Mouse (Mus musculus) urinary bladder, postnatal 14 days (tissue): ENCODE results near the gene Ccpg1os.

Experiments used
- DNase-seq: peaks from one replicate; pipeline ENCODE4 v3.0.0; 2021; ENCODE audit warnings: low spot score

Gene Ccpg1os

GRCm38 (mm10) chr9:72983066-72983465 lies 2.1 kb downstream of the Ccpg1os start:
- no peak for DNase-seq

GRCm38 (mm10) chr9:72975242-72975641 lies 9.9 kb downstream of the Ccpg1os start:
- DNase-seq, result no peak

GRCm38 (mm10) chr9:72974734-72975133 lies 10.4 kb downstream of the Ccpg1os start:
- DNase-seq, result no peak

GRCm38 (mm10) chr9:72972984-72973383 lies 12.2 kb downstream of the Ccpg1os start:
- DNase-seq, result no peak

GRCm38 (mm10) chr9:72972435-72972834 lies 12.7 kb downstream of the Ccpg1os start:
- DNase-seq, result no peak

- DNase-seq, result no peak
Measured at GRCm38 (mm10) chr9:72969874-72970273, 15.3 kb downstream of the Ccpg1os start.

GRCm38 (mm10) chr9:72968349-72969061 lies 16.7 kb downstream of the Ccpg1os start:
- DNase-seq, result peak; percentile 20

- DNase-seq, result no peak
Measured at GRCm38 (mm10) chr9:72961959-72962358, 23.2 kb downstream of the Ccpg1os start.

- no peak for DNase-seq
Measured at GRCm38 (mm10) chr9:72961346-72961745, 23.8 kb downstream of the Ccpg1os start.

- DNase-seq, result peak; percentile 74
Measured at GRCm38 (mm10) chr9:72958521-72959450, 26.4 kb downstream of the Ccpg1os start, which contains the start of the genes Dyx1c1 and Gm44503. Dyx1c1 (plus strand) TSS chr9:72958785. Gm44503 (plus strand) TSS chr9:72958852.

- peak; percentile 40 for DNase-seq
Measured at GRCm38 (mm10) chr9:72955546-72955945, 29.6 kb downstream of the Ccpg1os start.

GRCm38 (mm10) chr9:72954746-72955145 lies 30.4 kb downstream of the Ccpg1os start:
- DNase-seq, result no peak

- no peak for DNase-seq
Measured at GRCm38 (mm10) chr9:72949572-72949971, 35.6 kb downstream of the Ccpg1os start.

GRCm38 (mm10) chr9:72947010-72947409 lies 38.2 kb downstream of the Ccpg1os start:
- DNase-seq, result no peak

- DNase-seq, result no peak
Measured at GRCm38 (mm10) chr9:72944286-72944685, 40.9 kb downstream of the Ccpg1os start.

GRCm38 (mm10) chr9:72943424-72943823 lies 41.8 kb downstream of the Ccpg1os start:
- DNase-seq, result no peak

- DNase-seq, result no peak
Measured at GRCm38 (mm10) chr9:72936301-72936700, 48.9 kb downstream of the Ccpg1os start.

GRCm38 (mm10) chr9:72935309-72935708 lies 49.9 kb downstream of the Ccpg1os start:
- no peak for DNase-seq

- no peak for DNase-seq
Measured at GRCm38 (mm10) chr9:72931166-72931790, 53.9 kb downstream of the Ccpg1os start.
